Mouse (Mus musculus): ENCODE measurements at regions not wholly inside any gene's neighbourhood (a gene's known extent, or its start where the extent isn't known, plus 50 kb on each side); places are given as distances from the start of the nearest gene placed in this dataset.

GRCm38 (mm10) chr14:86254196-86254595 is 886.8 kb downstream of the Diaph3 start:
- DNase-seq (no peak), ATAC-seq (no peak)
- Histone ChIP-seq H3K27ac (ENCODE audit: low read depth, low read length) (no peak overlapping the region), H3K4me2 (ENCODE audit: low read depth) (no peak overlapping the region), H3K27me3 (ENCODE audit: insufficient read depth, low read length) (no peaks in the 10 kb centered on the region), H3K4me3 (ENCODE audit: low read depth, low read length) (no peak overlapping the region), H3K4me1 (ENCODE audit: insufficient read depth) (no peaks in the 10 kb centered on the region), H3K9ac (no peak overlapping the region), H3K9me3 (ENCODE audit: low read length) (no peaks in the 10 kb centered on the region), H3K36me3 (ENCODE audit: insufficient read depth) (no peaks in the 10 kb centered on the region)
- 51% methylated on average over 1 of the region's 1 CpGs for WGBS
- no peak for TF ChIP-seq CTCF (IDR thresholded peaks at IDR 0.05; ENCODE audit: low read depth)

- H3K4me2 ChIP-seq (ENCODE audit: low read depth): no peak overlapping the region
- TF ChIP-seq CTCF (IDR thresholded peaks at IDR 0.05; ENCODE audit: low read depth): no peak
- no peaks in the 10 kb centered on the region for H3K36me3 ChIP-seq (ENCODE audit: insufficient read depth)
- ATAC-seq (no peak), DNase-seq (no peak)
- no peaks in the 10 kb centered on the region for H3K9me3 ChIP-seq (ENCODE audit: low read length)
- H3K27me3 ChIP-seq (ENCODE audit: insufficient read depth, low read length): no peaks in the 10 kb centered on the region
- no peak overlapping the region for H3K27ac ChIP-seq (ENCODE audit: low read depth, low read length)
- no peaks in the 10 kb centered on the region for H3K4me1 ChIP-seq (ENCODE audit: insufficient read depth)
- no peak overlapping the region for H3K9ac ChIP-seq
- H3K4me3 ChIP-seq (ENCODE audit: low read depth, low read length): no peak overlapping the region
Measured at GRCm38 (mm10) chr14:86251617-86252016, 889.4 kb downstream of the Diaph3 start.

GRCm38 (mm10) chr14:86247686-86248085 is 893.3 kb downstream of the Diaph3 start:
- Histone ChIP-seq H3K27ac (ENCODE audit: low read depth, low read length) (no peak overlapping the region), H3K9me3 (ENCODE audit: low read length) (no peaks in the 10 kb centered on the region), H3K36me3 (ENCODE audit: insufficient read depth) (no peaks in the 10 kb centered on the region), H3K4me3 (ENCODE audit: low read depth, low read length) (no peak overlapping the region), H3K4me2 (ENCODE audit: low read depth) (no peak overlapping the region), H3K4me1 (ENCODE audit: insufficient read depth) (no peaks in the 10 kb centered on the region; the same call in 1 of the 2 replicates), H3K9ac (no peak overlapping the region), H3K27me3 (ENCODE audit: insufficient read depth, low read length) (no peaks in the 10 kb centered on the region)
- WGBS: 73% methylated on average over 4 of the region's 4 CpGs
- TF ChIP-seq CTCF (IDR thresholded peaks at IDR 0.05; ENCODE audit: low read depth): no peak
- no peak for DNase-seq
- ATAC-seq: peak; percentile 29; the same call in 1 of the 2 replicates

- no peak for TF ChIP-seq CTCF (IDR thresholded peaks at IDR 0.05; ENCODE audit: low read depth)
- peak; percentile 38; the same call in 1 of the 2 replicates for ATAC-seq
- Histone ChIP-seq H3K9me3 (ENCODE audit: low read length) (no peaks in the 10 kb centered on the region), H3K4me3 (ENCODE audit: low read depth, low read length) (no peak overlapping the region), H3K4me2 (ENCODE audit: low read depth) (no peak overlapping the region), H3K27me3 (ENCODE audit: insufficient read depth, low read length) (no peaks in the 10 kb centered on the region), H3K9ac (no peak overlapping the region), H3K36me3 (ENCODE audit: insufficient read depth) (no peaks in the 10 kb centered on the region), H3K4me1 (ENCODE audit: insufficient read depth) (no peaks in the 10 kb centered on the region; the same call in 1 of the 2 replicates), H3K27ac (ENCODE audit: low read depth, low read length) (no peak overlapping the region)
- 66% methylated on average over 8 of the region's 8 CpGs for WGBS
- DNase-seq: no peak
Measured at GRCm38 (mm10) chr14:86246770-86247169, 894.3 kb downstream of the Diaph3 start.

- H3K27me3 ChIP-seq (ENCODE audit: insufficient read depth, low read length): no peaks in the 10 kb centered on the region
- H3K9ac ChIP-seq: no peak overlapping the region
- H3K4me3 ChIP-seq (ENCODE audit: low read depth, low read length): no peak overlapping the region
- 46% methylated on average over 1 of the region's 1 CpGs for WGBS
- H3K4me1 ChIP-seq (ENCODE audit: insufficient read depth): no peaks in the 10 kb centered on the region; the same call in 1 of the 2 replicates
- no peaks in the 10 kb centered on the region for H3K9me3 ChIP-seq (ENCODE audit: low read length)
- no peaks in the 10 kb centered on the region for H3K36me3 ChIP-seq (ENCODE audit: insufficient read depth)
- ATAC-seq: 0 out of 2 replicates have a peak, but pooled peaks have one; percentile 10
- no peak for TF ChIP-seq CTCF (IDR thresholded peaks at IDR 0.05; ENCODE audit: low read depth)
- no peak overlapping the region for H3K4me2 ChIP-seq (ENCODE audit: low read depth)
- no peak overlapping the region for H3K27ac ChIP-seq (ENCODE audit: low read depth, low read length)
- no peak for DNase-seq
Measured at GRCm38 (mm10) chr14:86243662-86244061, 897.4 kb downstream of the Diaph3 start.

GRCm38 (mm10) chr14:86242836-86243235 is 898.2 kb downstream of the Diaph3 start:
- ATAC-seq: no peak

GRCm38 (mm10) chr14:86239090-86239489 is 901.9 kb downstream of the Diaph3 start:
- 14% methylated on average over 2 of the region's 2 CpGs for WGBS
- no peak for TF ChIP-seq CTCF (IDR thresholded peaks at IDR 0.05; ENCODE audit: low read depth)
- H3K27ac ChIP-seq (ENCODE audit: low read depth, low read length): no peak overlapping the region
- no peak overlapping the region for H3K9ac ChIP-seq
- H3K9me3 ChIP-seq (ENCODE audit: low read length): no peaks in the 10 kb centered on the region
- H3K4me1 ChIP-seq (ENCODE audit: insufficient read depth): no peaks in the 10 kb centered on the region; the same call in 1 of the 2 replicates
- H3K36me3 ChIP-seq (ENCODE audit: insufficient read depth): no peaks in the 10 kb centered on the region; the same call in 1 of the 2 replicates
- DNase-seq (no peak), ATAC-seq (peak; percentile 32; the same call in 1 of the 2 replicates)
- no peak overlapping the region for H3K4me3 ChIP-seq (ENCODE audit: low read depth, low read length)
- no peak overlapping the region for H3K4me2 ChIP-seq (ENCODE audit: low read depth)
- no peaks in the 10 kb centered on the region for H3K27me3 ChIP-seq (ENCODE audit: insufficient read depth, low read length)

More at GRCm38 (mm10) chr14:86242836-86243235, 898.2 kb downstream of the Diaph3 start:
- no peak for DNase-seq
- Histone ChIP-seq H3K9me3 (ENCODE audit: low read length) (no peaks in the 10 kb centered on the region), H3K36me3 (ENCODE audit: insufficient read depth) (no peaks in the 10 kb centered on the region; the same call in 1 of the 2 replicates), H3K9ac (no peak overlapping the region), H3K4me2 (ENCODE audit: low read depth) (no peak overlapping the region), H3K27me3 (ENCODE audit: insufficient read depth, low read length) (no peaks in the 10 kb centered on the region), H3K4me3 (ENCODE audit: low read depth, low read length) (no peak overlapping the region), H3K27ac (ENCODE audit: low read depth, low read length) (no peak overlapping the region), H3K4me1 (ENCODE audit: insufficient read depth) (no peaks in the 10 kb centered on the region; the same call in 1 of the 2 replicates)
- 21% methylated on average over 1 of the region's 1 CpGs for WGBS
- no peak for TF ChIP-seq CTCF (IDR thresholded peaks at IDR 0.05; ENCODE audit: low read depth)
